In the genomic region with DNA sequence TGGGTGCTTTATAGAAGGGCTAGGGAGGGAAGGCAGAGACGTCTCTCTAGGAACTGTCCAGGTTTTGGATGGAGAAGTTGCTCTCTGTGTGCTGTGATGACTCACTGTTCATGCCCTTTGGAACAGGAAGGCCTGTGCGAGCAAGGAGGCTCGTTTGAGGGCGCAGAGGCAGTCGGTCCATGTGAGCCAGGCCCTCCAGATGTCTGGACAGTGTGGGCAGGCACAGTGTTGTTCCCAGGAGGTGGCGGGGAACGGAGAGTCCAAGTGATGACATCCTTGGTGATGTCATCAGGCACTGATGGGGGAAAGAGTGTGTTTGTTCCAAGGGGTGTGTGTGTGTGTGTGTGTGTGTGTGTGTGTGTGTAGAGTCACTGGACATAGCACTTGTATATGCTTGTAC, we compare ENCODE assay signal across 9 mouse cellular contexts.
DNase-seq lines count a peak whose midpoint lies in the region; ATAC-seq and TF ChIP-seq lines count a peak whose summit lies in the region.
"Had no signal": no experiment of that assay in that cellular context is flagged by ENCODE, and none has a peak within 500 bp of the region (broad histone marks: within the 10 kb centered on the region; RNA-seq: fewer than 3 reads in every experiment).

No protein-coding gene starts in this region.

- H3ac ChIP-seq in myocyte (ENCODE audit: control insufficient read depth, insufficient read length): no peak overlapping the region

- H3K4me3 ChIP-seq in liver, embryonic 16.5 days (ENCODE audit: low read depth, low read length): no peak overlapping the region
- H3K4me3 ChIP-seq in liver, embryonic 11.5 days (ENCODE audit: low read depth, low read length): no peak overlapping the region
- no peak overlapping the region for H3K4me3 ChIP-seq in myocyte

- peaks cover 97% of the 10 kb centered on the region for H3K79me2 ChIP-seq in myocyte (ENCODE audit: control insufficient read depth, insufficient read depth)

- 26% methylated on average over 7 of the region's 7 CpGs for WGBS in liver, embryonic 16.5 days (ENCODE audit: insufficient replicate concordance)
- 56% methylated on average over 7 of the region's 7 CpGs for whole genome bisulfite sequencing in liver, embryonic 11.5 days

- no peak overlapping the region for H3K4me2 ChIP-seq in liver, embryonic 16.5 days (ENCODE audit: low read depth, low read length)
- H3K4me2 ChIP-seq in liver, embryonic 11.5 days: no peak overlapping the region
- peak overlapping the region; percentile 15 for H3K4me2 ChIP-seq in myocyte (ENCODE audit: low read depth)

- no peaks in the 10 kb centered on the region for H3K36me3 ChIP-seq in liver, embryonic 16.5 days (ENCODE audit: control insufficient read depth, insufficient read depth)
- no peaks in the 10 kb centered on the region for H3K36me3 ChIP-seq in liver, embryonic 11.5 days (ENCODE audit: control insufficient read depth, insufficient read depth, low read length)
- H3K36me3 ChIP-seq in myocyte (ENCODE audit: control insufficient read depth, insufficient read depth): no peaks in the 10 kb centered on the region

- intact Hi-C loops in left cerebral cortex, postnatal 4 days (cut with DNase I): no loop called here

- DNase-seq in liver, embryonic 11.5 days (ENCODE audit: low spot score): no peak
- peak; percentile 62 for DNase-seq in gastrocnemius, postnatal 25 days
- peak; percentile 58 for DNase-seq in heart, postnatal 4 days
- no peak for DNase-seq in left cerebral cortex, postnatal 4 days
- no peak for DNase-seq in spleen, postnatal 36 days (ENCODE audit: low spot score in 2 of 2)

- 0 out of 2 replicates have a peak, but pooled peaks have one; percentile 24 for ATAC-seq in liver, embryonic 16.5 days (ENCODE audit: low read depth)
- no peak for ATAC-seq in liver, embryonic 11.5 days (replicated peaks; ENCODE audit: low FRiP score)
- ATAC-seq in erythroid progenitor cell, adult 5-6 weeks (replicated peaks; ENCODE audit: low FRiP score, poor library complexity, severe bottlenecking): no peak

- no peak overlapping the region for H3K27ac ChIP-seq in liver, embryonic 16.5 days (ENCODE audit: low read length)
- no peak overlapping the region for H3K27ac ChIP-seq in liver, embryonic 11.5 days (ENCODE audit: low read depth, low read length)
- H3K27ac ChIP-seq: liver, embryonic 14.5 days had no signal

- no peak for TF ChIP-seq POLR2A in myocyte (IDR thresholded peaks at IDR 0.05; ENCODE audit: insufficient read length, low read depth)

- no peaks in the 10 kb centered on the region for H3K9me3 ChIP-seq in liver, embryonic 16.5 days (replicated peaks; ENCODE audit: control insufficient read depth, low read length)
- H3K9me3 ChIP-seq in liver, embryonic 11.5 days (ENCODE audit: control insufficient read depth, low read length): no peaks in the 10 kb centered on the region

- peaks cover 10% of the 10 kb centered on the region for H3K4me1 ChIP-seq in liver, embryonic 16.5 days (ENCODE audit: control insufficient read depth, low read depth, low read length)
- peaks cover 8% of the 10 kb centered on the region for H3K4me1 ChIP-seq in liver, embryonic 11.5 days (replicated peaks; ENCODE audit: control insufficient read depth, insufficient read depth, low read length)

- no peak overlapping the region for H3K9ac ChIP-seq in liver, embryonic 16.5 days (ENCODE audit: low read depth, low read length)
- no peak overlapping the region for H3K9ac ChIP-seq in liver, embryonic 11.5 days (ENCODE audit: low read depth, low read length)
- H3K9ac ChIP-seq: liver, embryonic 14.5 days had no signal

- H3K27me3 ChIP-seq in liver, embryonic 16.5 days (ENCODE audit: control insufficient read depth, insufficient read depth, low read depth, low read length): no peaks in the 10 kb centered on the region
- no peaks in the 10 kb centered on the region for H3K27me3 ChIP-seq in liver, embryonic 11.5 days (replicated peaks; ENCODE audit: control insufficient read depth, insufficient read depth, low read length)
- H3K27me3 ChIP-seq in myocyte (ENCODE audit: control insufficient read depth, insufficient read depth, insufficient read length): no peaks in the 10 kb centered on the region

TF ChIP-seq in myocyte, 11 proteins besides CTCF, POLR2A, EP300 and RAD21:
- TF ChIP-seq SRF (IDR thresholded peaks at IDR 0.05; ENCODE audit: control insufficient read depth, insufficient read length, low read depth) (no peak), TCF12 (IDR thresholded peaks at IDR 0.05; ENCODE audit: insufficient read depth, poor library complexity, severe bottlenecking) (no peak), E2F4 (IDR thresholded peaks at IDR 0.05; ENCODE audit: insufficient read depth) (no peak), MAX (IDR thresholded peaks at IDR 0.05; ENCODE audit: low read depth) (no peak), USF1 (IDR thresholded peaks at IDR 0.05; ENCODE audit: low read depth) (no peak), MYOD1 (IDR thresholded peaks at IDR 0.05; ENCODE audit: control insufficient read depth in 1 of 3, insufficient read length in 2 of 3, low read depth in 2 of 3) (no peak), REST (IDR thresholded peaks at IDR 0.05; ENCODE audit: insufficient read depth, insufficient read length) (no peak), TCF3 (IDR thresholded peaks at IDR 0.05; ENCODE audit: insufficient read length, low read depth) (no peak), CEBPB (IDR thresholded peaks at IDR 0.05; ENCODE audit: insufficient read depth, poor library complexity, severe bottlenecking) (no peak), POLR2AphosphoS2 (IDR thresholded peaks at IDR 0.05; ENCODE audit: insufficient read length, low read depth) (no peak), MYOG (IDR thresholded peaks at IDR 0.05; ENCODE audit: control insufficient read depth in 1 of 3, insufficient read depth in 1 of 3, insufficient read length in 2 of 3, low read depth in 2 of 3) (no peak)

Comparison
In these comparisons a context has a peak if more than half of its experiments do, and no peak if none do; other contexts are left out.
1. DNase-seq: peak in gastrocnemius, postnatal 25 days (single experiment) and heart, postnatal 4 days (single experiment); none in liver, embryonic 11.5 days (single experiment), left cerebral cortex, postnatal 4 days (single experiment) and spleen, postnatal 36 days (0 of 2).